Mouse (Mus musculus) Patski (cell line): ENCODE results near the gene 5430419D17Rik. TPM values are rescaled to one million over a fixed set of nuclear protein-coding genes. Genes with fewer than 3 reads are reported as not detected.

Experiments used
- ATAC-seq: fragments of 100-300 bp; one replicate; pipeline ENCODE4 v1.8.0; 2021
- CTCF ChIA-PET: fragments of 350-600 bp; sonication (Branson Sonifier 250); formaldehyde crosslinking; loops from one replicate; lab custom pipeline; 2022; ENCODE audit warnings: inconsistent platforms; lab: Charles Lee
- POLR2A ChIA-PET: fragments of 350-600 bp; sonication (Branson Sonifier 250); formaldehyde crosslinking; loops from one replicate; lab custom pipeline; 2022; ENCODE audit warnings: antibody characterized with exemption, inconsistent platforms; lab: Charles Lee
- DNase-seq: peaks from one replicate; pipeline ENCODE4 v3.0.0-alpha.2; 2011; ENCODE audit warnings: low read depth, low spot score
- H3K27me3 ChIP-seq: fragments of 371-371 bp; one replicate; pipeline ENCODE4 v1.5.1; 2021
- CTCF ChIP-seq: fragments of 100-300 bp; IDR thresholded peaks from one replicate; pipeline ENCODE4 v1.5.1; 2021
- in situ Hi-C: fragments of 300-500 bp; cut with MboI; formaldehyde crosslinking; loops from 3 replicates; pipeline ENCODE4 v1.11.1; 2018; ENCODE audit warnings: low pct_unique_long_range_greater_than_20kb, mixed read lengths
- polyA plus RNA-seq: library from polyadenylated mRNA; unstranded; gene quantifications from one replicate; pipeline ENCODE4 v1.2.3, GENCODE M21; 2021

The 5430419D17Rik gene
- 0.04 TPM for polyA plus RNA-seq

GRCm38 (mm10) chr7:131174121-131174520 lies at the start of gene 5430419D17Rik:
TSS of gene 5430419D17Rik (plus strand) at chr7:131174402.
- ChIA-PET POLR2A (no interaction called here), CTCF (interaction anchor here (1.0 kb wide), 1 partner anchor 10 kb away, joined by 4 read pairs; no protein-coding TSS in a partner anchor)
- ATAC-seq (no peak), DNase-seq (no peak)
- no peak for TF ChIP-seq CTCF
- H3K27me3 ChIP-seq = no peaks in the 10 kb centered on the region
- in situ Hi-C loops = no loop called here

DNA sequence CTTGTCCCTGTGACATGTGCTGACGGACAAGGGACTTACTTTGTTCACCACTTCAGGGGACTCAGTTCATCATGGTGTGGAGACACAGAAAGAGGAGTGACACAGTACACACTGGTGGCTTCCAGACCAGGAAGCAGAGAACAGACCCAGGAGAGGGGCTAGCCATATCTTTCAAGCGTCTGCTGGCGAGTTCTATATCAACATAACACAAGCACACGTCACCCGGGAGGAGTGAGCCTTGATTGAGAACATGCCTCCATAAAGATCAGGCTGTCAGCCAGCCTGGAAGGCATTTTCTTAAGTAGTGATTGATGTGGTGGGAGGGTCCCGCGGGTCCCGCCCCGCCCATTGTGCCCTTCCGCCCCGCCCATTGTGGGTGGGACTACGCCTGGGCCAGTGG lies 44.2 kb upstream of the 5430419D17Rik start:
- CTCF ChIA-PET = no interaction called here
- H3K27me3 ChIP-seq = no peaks in the 10 kb centered on the region
- ATAC-seq (no peak), DNase-seq (no peak)
- no peak for TF ChIP-seq CTCF
- in situ Hi-C loops = no loop called here
- POLR2A ChIA-PET = no interaction called here

DNA sequence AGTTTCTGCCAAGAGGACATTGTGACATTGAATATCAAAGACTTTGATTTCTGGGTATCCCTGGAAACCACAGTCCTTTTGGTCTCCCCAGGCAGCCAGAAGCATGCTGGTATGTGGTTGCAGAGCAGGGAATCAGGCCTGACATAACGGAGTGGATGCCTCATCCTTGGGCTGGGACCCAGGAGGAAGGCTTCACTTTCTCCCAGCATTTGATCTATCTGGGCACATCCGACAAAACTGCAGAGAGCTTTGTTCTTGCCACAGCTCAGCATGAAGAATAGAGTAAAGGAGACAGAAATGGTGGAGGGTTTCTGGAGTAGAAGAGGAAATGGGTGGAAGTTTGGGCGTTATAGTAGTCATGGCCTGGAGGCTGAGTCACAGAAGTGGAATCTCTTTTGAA lies 41.0 kb upstream of the 5430419D17Rik start:
- TF ChIP-seq CTCF = no peak
- ChIA-PET CTCF (interaction anchor here (0.9 kb wide), 1 partner anchor 21 kb away, joined by 4 read pairs; no protein-coding TSS in a partner anchor), POLR2A (no interaction called here)
- ATAC-seq (no peak), DNase-seq (no peak)
- H3K27me3 ChIP-seq = no peaks in the 10 kb centered on the region
- in situ Hi-C loops = no loop called here

- ChIA-PET POLR2A (no interaction called here), CTCF (no interaction called here)
- H3K27me3 ChIP-seq = peaks cover 10% of the 10 kb centered on the region
- in situ Hi-C loops = no loop called here
- ATAC-seq (no peak), DNase-seq (no peak)
- no peak for TF ChIP-seq CTCF
These were observed 28.0 kb upstream of the 5430419D17Rik start, which contains the start of gene 4933402N03Rik for GRCm38 (mm10) chr7:131146214-131146613. TSS of gene 4933402N03Rik (minus strand) at chr7:131146314.

DNA sequence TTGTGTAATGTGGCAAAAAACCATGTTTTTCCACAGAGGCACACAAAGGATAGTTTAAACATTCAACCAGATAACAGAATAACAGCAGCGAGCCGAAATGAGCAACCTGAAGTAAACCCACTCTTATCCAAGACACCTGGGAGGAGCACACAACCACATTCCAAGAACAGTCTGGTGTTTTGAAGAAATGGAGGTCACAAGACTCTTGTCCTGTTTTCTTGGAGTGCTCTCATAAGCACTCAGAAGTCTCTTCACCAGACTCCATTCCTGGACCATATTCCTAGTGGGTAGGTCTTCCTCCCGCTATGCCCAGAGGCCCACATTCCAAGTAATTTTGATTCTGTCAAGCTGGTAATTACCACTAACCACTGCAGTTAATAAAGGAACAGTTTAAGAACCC lies 24.0 kb upstream of the 5430419D17Rik start:
- in situ Hi-C loops = no loop called here
- POLR2A ChIA-PET = no interaction called here
- H3K27me3 ChIP-seq = peaks cover 6% of the 10 kb centered on the region
- TF ChIP-seq CTCF = no peak
- ATAC-seq = no peak
- CTCF ChIA-PET = no interaction called here
- no peak for DNase-seq

DNA sequence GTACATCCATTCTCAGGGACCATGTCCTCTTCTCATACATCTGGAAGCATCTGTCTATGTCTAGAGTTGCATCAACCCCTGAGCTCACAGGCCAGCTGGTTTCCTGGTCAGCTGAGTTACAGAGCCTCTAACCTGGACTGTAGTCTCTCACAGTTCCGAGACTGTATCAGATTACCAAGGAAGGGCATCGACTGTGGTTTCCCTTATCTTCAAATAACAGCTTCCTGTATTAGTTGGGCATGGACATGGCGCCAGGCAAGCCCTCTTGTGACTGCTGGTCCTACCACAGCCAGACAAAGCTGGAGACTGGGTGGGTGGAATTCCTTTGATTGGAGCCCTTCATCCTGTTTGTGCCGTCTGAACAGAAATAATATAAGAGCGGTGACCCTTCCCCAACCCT lies 21.2 kb upstream of the 5430419D17Rik start:
- in situ Hi-C loops = no loop called here
- TF ChIP-seq CTCF = no peak
- no peak for ATAC-seq
- H3K27me3 ChIP-seq = peaks cover 6% of the 10 kb centered on the region
- DNase-seq = no peak
- POLR2A ChIA-PET = no interaction called here
- CTCF ChIA-PET = interaction anchor here (1.4 kb wide), 1 partner anchor 41 kb away, joined by 4 read pairs; no protein-coding TSS in a partner anchor

DNA sequence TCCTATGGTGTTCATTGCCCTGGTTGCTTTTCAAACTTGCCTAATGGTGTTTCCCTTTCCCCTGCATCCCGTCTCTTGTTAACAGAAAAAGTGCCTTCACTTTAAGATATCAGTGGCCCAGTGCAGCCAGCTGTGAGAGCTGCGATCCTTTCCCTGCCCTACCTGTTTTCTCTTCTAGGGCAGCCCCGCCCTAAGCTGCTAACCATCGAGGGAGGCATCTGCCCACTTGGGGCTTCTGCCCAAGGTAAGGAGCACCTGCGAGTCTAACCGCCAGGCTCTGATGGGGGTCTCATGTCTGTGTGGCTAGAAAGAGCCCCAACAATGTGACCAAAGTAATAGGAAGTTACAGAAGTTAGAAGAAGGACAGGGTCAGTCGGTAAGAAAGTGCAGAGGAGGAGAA lies 12.0 kb upstream of the 5430419D17Rik start:
- ChIA-PET POLR2A (no interaction called here), CTCF (no interaction called here)
- TF ChIP-seq CTCF = no peak
- peaks cover 9% of the 10 kb centered on the region for H3K27me3 ChIP-seq
- DNase-seq (no peak), ATAC-seq (no peak)
- in situ Hi-C loops = no loop called here

DNA sequence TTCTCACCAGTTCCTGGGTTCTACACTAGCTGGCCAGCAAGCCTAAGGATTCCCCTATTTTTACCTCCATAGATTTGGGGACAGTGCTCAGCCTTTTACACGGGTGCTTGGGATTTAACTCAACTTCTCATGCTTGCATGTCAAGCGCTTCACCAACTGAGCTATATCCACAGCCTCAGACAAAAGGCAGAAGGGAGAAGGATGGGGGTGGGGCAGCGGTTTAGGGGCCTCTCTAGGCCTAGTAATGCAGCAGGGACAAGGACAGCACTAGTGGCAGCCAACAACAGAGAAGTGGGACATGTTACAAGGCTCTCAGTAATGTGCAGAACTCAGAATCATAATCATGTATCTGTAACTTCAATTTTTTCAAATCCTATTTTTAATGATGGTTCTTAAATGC lies 6.4 kb upstream of the 5430419D17Rik start:
- CTCF ChIA-PET = no interaction called here

GRCm38 (mm10) chr7:131169099-131169498 lies 5.1 kb upstream of the 5430419D17Rik start:
- CTCF ChIA-PET = no interaction called here
- no peak for ATAC-seq
- in situ Hi-C loops = no loop called here
- no peak for TF ChIP-seq CTCF
- no peaks in the 10 kb centered on the region for H3K27me3 ChIP-seq
- POLR2A ChIA-PET = no interaction called here
- DNase-seq = no peak

More for the DNA sequence above, 6.4 kb upstream of the 5430419D17Rik start:
- H3K27me3 ChIP-seq = no peaks in the 10 kb centered on the region
- ATAC-seq = no peak
- DNase-seq = no peak
- TF ChIP-seq CTCF = no peak
- in situ Hi-C loops = no loop called here
- POLR2A ChIA-PET = no interaction called here

GRCm38 (mm10) chr7:131182685-131183084 lies 8.5 kb downstream of the 5430419D17Rik start:
- in situ Hi-C loops = no loop called here
- no peak for ATAC-seq
- no peak for DNase-seq
- H3K27me3 ChIP-seq = no peaks in the 10 kb centered on the region
- TF ChIP-seq CTCF = peak; percentile 69
- ChIA-PET POLR2A (no interaction called here), CTCF (no interaction called here)

DNA sequence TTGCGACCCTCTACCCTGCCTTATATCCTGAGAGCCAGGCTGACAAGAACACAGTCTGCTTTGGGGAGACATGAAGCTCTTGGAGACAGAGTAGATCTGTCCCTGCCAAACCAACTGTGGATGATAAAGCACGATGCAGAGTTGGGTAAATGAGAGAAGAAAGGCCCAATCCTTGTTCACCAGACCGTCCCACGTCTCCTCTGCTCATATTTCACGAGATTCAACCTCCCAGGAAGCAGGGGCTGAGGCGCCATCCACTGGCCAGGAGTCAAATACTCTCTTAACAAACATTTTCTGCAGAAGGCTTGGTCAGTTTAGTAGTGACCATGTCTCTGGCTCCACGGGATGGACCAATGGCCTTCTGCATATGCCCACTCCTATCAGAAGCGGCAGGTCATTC lies 10.1 kb downstream of the 5430419D17Rik start:
- DNase-seq (no peak), ATAC-seq (no peak)
- in situ Hi-C loops = no loop called here
- no peaks in the 10 kb centered on the region for H3K27me3 ChIP-seq
- TF ChIP-seq CTCF = peak; percentile 37
- ChIA-PET POLR2A (no interaction called here), CTCF (interaction anchor here (1.3 kb wide), 1 partner anchor 11 kb away, joined by 4 read pairs; no protein-coding TSS in a partner anchor)

DNA sequence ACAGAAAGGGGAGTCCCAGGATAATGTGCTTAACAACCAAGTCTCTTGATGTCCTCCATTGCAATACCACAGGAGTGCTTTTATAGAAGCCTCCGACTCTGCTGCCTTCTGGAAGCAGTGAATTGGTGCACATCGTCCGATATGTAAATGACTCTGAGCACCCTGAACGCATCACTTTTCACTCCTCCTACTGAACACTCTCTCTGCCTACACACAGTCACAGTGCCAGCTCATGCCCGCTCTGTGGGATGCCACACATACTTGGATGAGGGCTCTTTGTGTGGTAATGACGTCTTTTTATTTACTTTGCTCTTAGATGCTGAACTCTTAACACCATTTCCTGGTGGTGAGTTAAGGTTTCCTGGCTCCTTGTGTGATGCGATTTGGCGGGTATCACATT lies 12.8 kb downstream of the 5430419D17Rik start:
- ATAC-seq = peak; percentile 88
- no peaks in the 10 kb centered on the region for H3K27me3 ChIP-seq
- TF ChIP-seq CTCF = no peak
- in situ Hi-C loops = no loop called here
- no peak for DNase-seq
- ChIA-PET CTCF (interaction anchor here (1.0 kb wide), 1 partner anchor 10 kb away, joined by 3 read pairs; no protein-coding TSS in a partner anchor), POLR2A (no interaction called here)
